Mouse (Mus musculus) heart, postnatal 0 days (tissue): Measurements from ENCODE around the gene Tfg.

Source experiments
- CTCF ChIP-seq: IDR thresholded peaks from 2 replicates; pipeline ENCODE4 v1.5.1; 2016; ENCODE audit warnings: antibody characterized with exemption, control low read depth, low read depth
- EP300 ChIP-seq: IDR thresholded peaks from 2 replicates; pipeline ENCODE4 v1.6.1; 2016; ENCODE audit warnings: antibody characterized with exemption, low read depth

GRCm38 (mm10) chr16:56658866-56659265 lies 58.4 kb downstream of the Tfg start:
- no peak for TF ChIP-seq CTCF
- no peak for TF ChIP-seq EP300
